Mouse (Mus musculus): Measurements from ENCODE around the gene Dusp27.

- TF ChIP-seq CTCF (IDR thresholded peaks at IDR 0.05; ENCODE audit: borderline replicate concordance, insufficient read depth, low read length) = no peak
- TF ChIP-seq POLR2A (IDR thresholded peaks at IDR 0.05; ENCODE audit: low read depth, low read length) = no peak
These were observed 2.7 kb downstream of the Dusp27 start for GRCm38 (mm10) chr1:166124932-166125593.

Measured in embryonic fibroblast, embryonic 13.5 days (primary cell).